Mouse (Mus musculus) CH12.LX (cell line): ENCODE measurements around the gene Rpl13. TPM values are rescaled to one million over a fixed set of nuclear protein-coding genes. Genes with fewer than 3 reads are reported as not detected.

Source experiments
- DNase-seq: peaks from one replicate; pipeline ENCODE4 v3.0.0-alpha.2; 2013; ENCODE audit errors: extremely low read depth
- H3K27ac ChIP-seq: 2 replicates; pipeline ENCODE4 v1.5.1; 2012; ENCODE audit warnings: low read depth, mild to moderate bottlenecking, control low read depth, moderate library complexity; ENCODE audit not compliant: insufficient read depth
- H3K27me3 ChIP-seq: replicated peaks from 2 replicates; pipeline ENCODE3; 2012; ENCODE audit warnings: inconsistent platforms
- H3K36me3 ChIP-seq, 2 experiments: replicated peaks in 1 of 2; 2 replicates each; pipeline versions ENCODE3 to v1.6.1; 2012; ENCODE audit warnings: inconsistent platforms in 1 of 2, low read length in 1 of 2, mild to moderate bottlenecking in 1 of 2, mixed read lengths in 1 of 2, moderate library complexity in 1 of 2; ENCODE audit not compliant: control insufficient read depth in 1 of 2, insufficient read depth in 1 of 2
- H3K4me1 ChIP-seq, 2 experiments: 2 replicates each; pipeline ENCODE4 v1.6.1; 2012; ENCODE audit warnings: inconsistent platforms in 1 of 2, moderate library complexity in 1 of 2; ENCODE audit not compliant: insufficient read depth in 2 of 2, control insufficient read depth in 1 of 2
- H3K4me2 ChIP-seq: 2 replicates; pipeline ENCODE4 v1.6.1; 2012; ENCODE audit warnings: low read depth, mild to moderate bottlenecking, control low read depth; ENCODE audit not compliant: poor library complexity, insufficient read depth, severe bottlenecking
- H3K4me3 ChIP-seq, 3 experiments: fragments of 150-350 bp in 1 of 3; sonication (generic) in 1 of 3; replicated peaks in 1 of 3; 2 replicates each; pipeline versions ENCODE3 to v1.5.1; 2011 to 2012; ENCODE audit warnings: low read depth in 2 of 3, low read length in 2 of 3, mild to moderate bottlenecking in 2 of 3, moderate library complexity in 2 of 3, control low read depth in 1 of 3, improper control_type of control experiment in 1 of 3, inconsistent platforms in 1 of 3, mixed read lengths in 1 of 3; ENCODE audit not compliant: poor library complexity in 1 of 3
- H3K79me2 ChIP-seq: replicated peaks from 2 replicates; pipeline ENCODE4 v1.6.1; 2012; ENCODE audit warnings: mild to moderate bottlenecking, moderate library complexity; ENCODE audit not compliant: control insufficient read depth, poor library complexity, insufficient read depth, severe bottlenecking; ENCODE audit errors: extremely low read depth
- H3K9ac ChIP-seq: 2 replicates; pipeline ENCODE4 v1.6.1; 2012; ENCODE audit warnings: low read depth, mild to moderate bottlenecking, control low read depth, moderate library complexity; ENCODE audit not compliant: insufficient read depth
- H3K9me3 ChIP-seq: replicated peaks from 2 replicates; pipeline ENCODE3; 2012; ENCODE audit warnings: low read length, inconsistent platforms, mixed read lengths
- BHLHE40 ChIP-seq: IDR thresholded peaks from 2 replicates; pipeline ENCODE4 v1.6.1; 2011; ENCODE audit warnings: mild to moderate bottlenecking, low read depth, low read length, improper control_type of control experiment
- CHD1 ChIP-seq: IDR thresholded peaks from 2 replicates; pipeline ENCODE4 v1.6.1; 2012; ENCODE audit warnings: low read depth, low read length, improper control_type of control experiment, inconsistent platforms
- CHD2 ChIP-seq: IDR thresholded peaks from 2 replicates; pipeline ENCODE4 v1.6.1; 2011; ENCODE audit warnings: low read length, improper control_type of control experiment
- EP300 ChIP-seq: IDR thresholded peaks from 2 replicates; pipeline ENCODE4 v1.6.1; 2011; ENCODE audit warnings: low read length, improper control_type of control experiment
- GABPA ChIP-seq: IDR thresholded peaks from 2 replicates; pipeline ENCODE4 v1.6.1; 2012; ENCODE audit warnings: low read depth, low read length, improper control_type of control experiment, inconsistent platforms; ENCODE audit not compliant: insufficient replicate concordance
- MAFK ChIP-seq: IDR thresholded peaks from 2 replicates; pipeline ENCODE4 v1.6.1; 2011; ENCODE audit warnings: low read length, improper control_type of control experiment; ENCODE audit not compliant: insufficient replicate concordance
- MEF2A ChIP-seq: IDR thresholded peaks from 2 replicates; pipeline ENCODE4 v1.6.1; 2014; ENCODE audit warnings: low read depth, mild to moderate bottlenecking, inconsistent platforms, low read length, improper control_type of control experiment, borderline replicate concordance
- MYC ChIP-seq: IDR thresholded peaks from 2 replicates; pipeline ENCODE4 v1.6.1; 2011; ENCODE audit warnings: low read depth, mild to moderate bottlenecking, improper control_type of control experiment, low read length
- NRF1 ChIP-seq: IDR thresholded peaks from 2 replicates; pipeline ENCODE4 v1.6.1; 2014; ENCODE audit warnings: low read depth, mild to moderate bottlenecking, inconsistent platforms, low read length, improper control_type of control experiment, moderate library complexity
- PAX5 ChIP-seq: IDR thresholded peaks from 2 replicates; pipeline ENCODE4 v1.6.1; 2012; ENCODE audit warnings: low read length, inconsistent platforms, mixed read lengths
- POLR2A ChIP-seq: IDR thresholded peaks from 2 replicates; pipeline ENCODE4 v1.6.1; 2011; ENCODE audit warnings: low read depth, mild to moderate bottlenecking, improper control_type of control experiment, low read length
- POLR2AphosphoS2 ChIP-seq: IDR thresholded peaks from 2 replicates; pipeline ENCODE4 v1.6.1; 2011; ENCODE audit warnings: low read depth, low read length, improper control_type of control experiment
- SIN3A ChIP-seq: IDR thresholded peaks from 2 replicates; pipeline ENCODE4 v1.6.1; 2012; ENCODE audit warnings: low read length, improper control_type of control experiment, inconsistent platforms
- SMC3 ChIP-seq: IDR thresholded peaks from 2 replicates; pipeline ENCODE4 v1.6.1; 2011; ENCODE audit warnings: low read depth, low read length, improper control_type of control experiment
- TBP ChIP-seq: conservative IDR thresholded peaks from 2 replicates; pipeline ENCODE4 v1.6.1; 2011; ENCODE audit warnings: low read depth, low read length, improper control_type of control experiment
- TCF12 ChIP-seq: IDR thresholded peaks from 2 replicates; pipeline ENCODE4 v1.6.1; 2014; ENCODE audit warnings: low read depth, mild to moderate bottlenecking, inconsistent platforms, low read length, improper control_type of control experiment
- USF2 ChIP-seq: conservative IDR thresholded peaks from 2 replicates; pipeline ENCODE4 v1.6.1; 2011; ENCODE audit warnings: low read depth, low read length, improper control_type of control experiment
- ZC3H11A ChIP-seq: IDR thresholded peaks from 2 replicates; pipeline ENCODE4 v1.6.1; 2012; ENCODE audit warnings: low read depth, mild to moderate bottlenecking, inconsistent platforms, low read length, improper control_type of control experiment
- ZMIZ1 ChIP-seq: IDR thresholded peaks from 2 replicates; pipeline ENCODE4 v1.6.1; 2012; ENCODE audit warnings: low read depth, mild to moderate bottlenecking, inconsistent platforms, low read length, improper control_type of control experiment
- dilution Hi-C: fragments of 300-500 bp; cut with MboI; formaldehyde crosslinking; loops from 2 replicates; pipeline ENCODE4 v1.14.3; 2020; ENCODE audit warnings: low sequenced_read_pairs; ENCODE audit not compliant: extremely low pct_unique_long_range_greater_than_20kb, extremely low pct_ligation_motif_present
- in situ Hi-C: fragments of 300-500 bp; cut with MboI; formaldehyde crosslinking; loops from 3 replicates; pipeline ENCODE4 v1.14.3; 2019; ENCODE audit warnings: low sequenced_read_pairs, low pct_ligation_motif_present, low pct_unique_long_range_greater_than_20kb, mixed read lengths
- polyA plus RNA-seq: library from polyadenylated mRNA; unstranded; fragments of >175 nt; gene quantifications from 2 replicates; pipeline ENCODE4 v1.2.1, GENCODE M21; 2012; ENCODE audit warnings: low read depth; ENCODE audit not compliant: insufficient read length
- total RNA-seq, 2 experiments: library from RNA; depleted of rRNA; stranded (reverse); fragments of 300-350 nt in 1 of 2; fragments of >200 nt in 1 of 2; gene quantifications; 2 replicates each; pipeline ENCODE4 v1.2.3; 2012 to 2014

The Rpl13 gene
- total and polyA plus RNA-seq, 3 experiments: 973 to 3,721 (median 2,709) TPM

DNA sequence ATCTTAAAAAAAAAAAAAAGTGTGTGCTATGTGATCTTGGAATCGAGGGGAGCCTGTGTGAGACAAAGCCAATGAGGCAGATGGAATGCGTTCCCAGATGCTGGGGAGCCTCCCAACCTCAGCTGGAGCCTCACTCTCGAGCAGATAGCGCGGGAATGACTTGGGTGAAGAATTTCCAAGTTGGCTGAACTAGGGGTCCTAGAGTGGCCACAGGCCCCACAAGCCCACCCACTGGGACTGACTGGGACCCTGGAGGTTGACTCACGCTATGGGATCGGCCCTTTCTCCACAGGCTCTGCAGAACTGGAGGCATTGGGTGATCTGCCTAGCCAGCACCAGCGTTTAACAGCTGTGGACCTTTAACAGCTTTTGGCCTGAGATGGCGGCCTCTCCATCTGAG lies 34.1 kb downstream of the Rpl13 start:
- Histone ChIP-seq H3K9me3 (peaks cover 10% of the 10 kb centered on the region), H3K4me3 (no peak overlapping the region), H3K27ac (no peak overlapping the region), H3K4me2 (no peak overlapping the region), H3K36me3 (no peaks in the 10 kb centered on the region), H3K79me2 (no peaks in the 10 kb centered on the region), H3K9ac (no peak overlapping the region), H3K4me1 (no peaks in the 10 kb centered on the region; a peak in 1 of 4 replicates), H3K27me3 (peaks cover 41% of the 10 kb centered on the region)
- dilution Hi-C loops: no loop called here
- in situ Hi-C loops: no loop called here
- TF ChIP-seq TCF12: no peak
- no peak for TF ChIP-seq BHLHE40
- TF ChIP-seq EP300: no peak
- no peak for TF ChIP-seq SIN3A
- no peak for TF ChIP-seq MAFK
- TF ChIP-seq ZMIZ1: no peak
- no peak for TF ChIP-seq GABPA
- TF ChIP-seq PAX5: no peak
- no peak for TF ChIP-seq USF2
- TF ChIP-seq SMC3: no peak
- no peak for TF ChIP-seq CHD1
- TF ChIP-seq NRF1: no peak
- DNase-seq: no peak

GRCm38 (mm10) chr8:123137645-123138077 lies 35.5 kb downstream of the Rpl13 start:
- no peak overlapping the region for H3K4me2 ChIP-seq
- H3K4me3 ChIP-seq: no peak overlapping the region
- H3K27ac ChIP-seq: no peak overlapping the region
- no peak for DNase-seq
- TF ChIP-seq MEF2A (no peak), TBP (no peak), ZMIZ1 (no peak), ZC3H11A (no peak), MAFK (no peak), SIN3A (no peak), POLR2A (no peak), CHD2 (no peak), POLR2AphosphoS2 (no peak), MYC (no peak)
- dilution Hi-C loops (no loop called here), in situ Hi-C loops (no loop called here)
- no peaks in the 10 kb centered on the region for H3K4me1 ChIP-seq
- H3K79me2 ChIP-seq: no peaks in the 10 kb centered on the region
- H3K27me3 ChIP-seq: peaks cover 35% of the 10 kb centered on the region
- H3K9ac ChIP-seq: no peak overlapping the region
- H3K9me3 ChIP-seq: peaks cover 10% of the 10 kb centered on the region
- H3K36me3 ChIP-seq: no peaks in the 10 kb centered on the region
